Mouse (Mus musculus) ES-Bruce4 (cell line): ENCODE results near the gene Gdpd4.

Experiments used
- CTCF ChIP-seq: IDR thresholded peaks from one replicate; pipeline ENCODE4 v1.8.1; 2011; ENCODE audit warnings: low read depth, low read length
- POLR2A ChIP-seq: IDR thresholded peaks from one replicate; pipeline ENCODE4 v1.8.1; 2011; ENCODE audit warnings: low read length; ENCODE audit not compliant: insufficient read depth

DNA sequence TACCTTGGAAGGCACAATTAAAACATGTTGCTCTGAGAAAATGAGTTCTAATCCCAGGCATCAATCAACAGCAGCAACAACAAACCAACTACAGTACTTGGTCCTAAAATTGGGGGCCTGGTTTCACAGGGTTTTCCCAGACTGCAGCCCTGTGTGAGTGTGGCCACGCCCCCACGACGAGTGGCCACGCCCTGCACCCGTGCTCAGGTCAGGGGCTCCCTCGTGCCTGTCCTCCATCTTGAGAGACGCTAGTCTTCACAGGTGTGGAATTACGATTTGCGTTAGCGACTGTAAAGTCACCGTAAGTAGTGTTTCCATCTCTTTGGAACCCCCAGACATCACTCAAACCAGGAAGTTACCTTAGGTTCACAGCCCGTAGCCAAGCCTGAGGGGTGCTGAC, at the start of gene Gdpd4:
- TF ChIP-seq CTCF, result no peak
- TF ChIP-seq POLR2A, result no peak
